Mouse (Mus musculus): ENCODE data around the gene Klk7. TPM values are rescaled to one million over a fixed set of nuclear protein-coding genes. Genes with fewer than 3 reads are reported as not detected.

Gene Klk7
- total RNA-seq, 2 experiments from 2014 or later, result 0.19 to 0.20 TPM

Other genes with a start within 250 kb of the Klk7 start
- under 1 TPM; 0.98 to 1.00 TPM for gene Zfp658, start 249.0 kb upstream of the Klk7 start, total RNA-seq (2021)
- 1 to 10 TPM; 5.8 to 7.3 TPM for gene Zfp719, start 231.7 kb upstream of the Klk7 start, total RNA-seq (2021)
- not detected for gene Zfp819, start 204.1 kb upstream of the Klk7 start, total RNA-seq (2021)
- not detected for gene Ceacam18, start 176.6 kb upstream of the Klk7 start, total RNA-seq (2021)
- 1 to 10 TPM; 1.2 TPM for gene Siglece, start 151.1 kb upstream of the Klk7 start, total RNA-seq (2021)
- 1 to 10 TPM; 3.9 to 4.0 TPM for gene Ctu1, start 139.3 kb upstream of the Klk7 start, total RNA-seq (2021)
- not detected for gene Klk14, start 120.9 kb upstream of the Klk7 start, total RNA-seq (2021)
- gene Klk13, start 98.7 kb upstream of the Klk7 start, total RNA-seq (2021), result not detected
- not detected for gene Klk12, start 42.4 kb upstream of the Klk7 start, total RNA-seq (2021)
- under 1 TPM in 1 of 2 experiments, not detected in 1; 0.17 TPM for gene Klk11, start 36.7 kb upstream of the Klk7 start, total RNA-seq (2021)
- under 1 TPM; 0.22 to 0.33 TPM for gene Klk10, start 30.3 kb upstream of the Klk7 start, total RNA-seq (2021)
- not detected for gene Klk9, start 19.4 kb upstream of the Klk7 start, total RNA-seq (2021)
- gene Klk8, start 13.7 kb upstream of the Klk7 start, total RNA-seq (2021), result 10 to 100 TPM; 10.6 to 14.2 TPM
- not detected for gene Klk6, start 13.2 kb downstream of the Klk7 start, total RNA-seq (2021)
- not detected for gene Klk5, start 30.7 kb downstream of the Klk7 start, total RNA-seq (2021)
- not detected for gene Klk4, start 69.9 kb downstream of the Klk7 start, total RNA-seq (2021)
- gene Klk15, start 122.4 kb downstream of the Klk7 start, total RNA-seq (2021), result not detected
- not detected for gene Klk1b8, start 139.4 kb downstream of the Klk7 start, total RNA-seq (2021)
- not detected for gene Klk1b1, start 155.5 kb downstream of the Klk7 start, total RNA-seq (2021)
- gene Klk1b9, start 164.8 kb downstream of the Klk7 start, total RNA-seq (2021), result not detected
- not detected for gene Klk1b11, start 184.6 kb downstream of the Klk7 start, total RNA-seq (2021)
- gene Klk1b26, start 200.9 kb downstream of the Klk7 start, total RNA-seq (2021), result not detected
- gene Klk1b27, start 241.0 kb downstream of the Klk7 start, total RNA-seq (2021), result not detected

All from heart, postnatal 14 days (tissue).